Mouse (Mus musculus) retina, postnatal 7 days (tissue): ENCODE data around the gene Zmym4.

ENCODE experiments used
- DNase-seq: peaks from one replicate; pipeline ENCODE4 v3.0.0-alpha.2; 2012; ENCODE audit warnings: low read depth, low spot score

Zmym4 gene

DNA sequence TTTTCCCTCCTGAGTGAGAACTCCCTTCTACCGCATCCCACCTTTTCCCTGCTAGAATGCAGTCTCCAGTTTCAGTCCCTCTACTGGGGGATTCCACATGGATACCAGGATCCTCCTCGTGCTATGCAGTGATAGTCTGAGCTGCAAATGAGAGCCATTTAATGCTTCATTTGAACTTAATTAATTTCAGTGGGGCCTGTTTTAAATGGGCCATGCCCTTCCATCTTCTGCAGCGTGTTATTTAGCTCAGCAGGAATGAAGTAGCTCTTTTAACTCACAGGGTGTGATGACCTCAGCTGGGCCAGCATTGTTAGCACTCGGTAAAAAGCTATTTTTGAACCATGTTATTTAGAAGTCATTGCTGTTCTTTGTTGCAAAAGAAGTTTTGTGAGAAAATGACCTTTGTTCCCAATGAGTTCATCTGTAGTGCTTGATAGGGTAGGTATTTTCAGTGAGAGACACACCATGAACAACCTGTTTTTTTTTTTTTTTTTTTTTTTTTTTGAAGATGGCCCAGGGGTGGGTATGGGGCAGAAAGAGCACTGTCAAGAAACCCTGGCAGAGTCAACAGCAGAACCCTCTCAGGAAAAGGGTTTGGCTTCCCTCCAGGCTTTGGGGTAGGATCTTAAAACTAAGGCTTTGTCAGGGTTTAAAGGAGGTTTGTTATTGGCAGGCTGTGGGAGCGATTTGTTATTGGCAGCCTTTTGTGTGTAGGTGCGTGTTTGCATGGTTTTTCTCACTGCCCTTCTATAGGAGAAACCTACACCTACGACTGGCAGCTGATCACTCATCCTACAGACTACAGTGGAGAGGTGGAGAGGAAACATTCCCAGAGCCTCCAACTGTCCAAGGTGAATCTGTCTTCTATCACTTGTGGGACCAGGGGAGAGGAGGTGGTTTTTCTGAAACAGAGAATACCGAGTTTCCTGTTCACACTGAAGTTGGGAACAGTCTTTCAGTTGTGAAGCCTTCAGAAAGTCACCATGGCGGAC lies 144.7 kb downstream of the Zmym4 start:
- no peak for DNase-seq

DNA sequence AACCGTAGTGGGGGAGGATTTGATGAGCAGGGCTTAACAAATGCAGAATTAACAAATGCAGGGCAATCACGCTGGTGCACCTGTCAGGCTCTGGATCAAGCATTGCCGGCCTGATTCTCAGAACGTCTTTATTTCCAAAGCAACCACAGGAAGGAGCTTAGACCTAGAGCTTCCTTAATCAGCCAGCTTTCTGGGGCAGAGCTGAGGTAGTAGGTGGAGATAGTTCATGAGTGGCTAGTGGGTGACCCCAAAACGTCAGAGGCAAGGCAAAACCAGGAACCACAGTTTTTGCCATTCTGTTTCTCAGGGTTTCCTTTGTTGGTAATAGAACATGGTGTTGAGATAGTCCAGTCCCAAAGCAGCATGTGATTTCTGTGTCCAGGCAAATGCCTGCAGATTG lies 153.1 kb downstream of the Zmym4 start:
- DNase-seq, result peak; percentile 20

DNA sequence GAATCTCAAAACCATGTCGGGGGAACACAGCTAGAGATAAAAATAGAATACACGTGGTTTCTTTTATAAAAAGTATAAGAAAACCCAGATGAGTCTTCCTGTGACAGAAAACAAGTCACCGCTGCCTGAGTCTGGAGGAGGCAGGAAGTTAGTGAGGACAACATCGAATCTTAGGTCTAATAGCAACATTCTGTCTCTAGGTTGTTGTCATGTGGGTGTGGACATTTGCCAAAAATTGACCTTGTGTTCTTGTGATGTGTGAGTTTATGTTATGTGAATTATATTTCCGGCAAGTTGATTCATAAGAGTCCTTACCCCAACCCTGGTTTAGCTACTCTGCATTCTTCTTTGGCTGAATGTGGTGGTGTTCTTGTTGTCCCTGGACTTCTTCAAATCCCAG lies 154.7 kb downstream of the Zmym4 start:
- no peak for DNase-seq
